Mouse (Mus musculus) liver, embryonic 11.5 days (tissue): ENCODE measurements around the gene Trim44. TPM values are rescaled to one million over a fixed set of nuclear protein-coding genes. Genes with fewer than 3 reads are reported as not detected.

ENCODE experiments used
- ATAC-seq: fragments of 200-750 bp; cut with Nextera tagmentation; replicated peaks from 2 replicates; pipeline ENCODE4 v1.8.0; 2017; ENCODE audit warnings: moderate number of reproducible peaks, mild to moderate bottlenecking, moderate TSS enrichment, moderate library complexity; ENCODE audit not compliant: low FRiP score
- DNase-seq: peaks from one replicate; pipeline ENCODE4 v3.0.0-alpha.2; 2017; ENCODE audit warnings: low spot score
- H3K27ac ChIP-seq: fragments of 300-500 bp; sonication (generic); 2 replicates; pipeline ENCODE4 v1.5.1; 2014; ENCODE audit warnings: mild to moderate bottlenecking, low read depth, low read length, control low read depth
- H3K27me3 ChIP-seq: fragments of 300-500 bp; sonication (generic); replicated peaks from 2 replicates; pipeline ENCODE4 v1.6.1; 2014; ENCODE audit warnings: low read length, mixed read lengths; ENCODE audit not compliant: control insufficient read depth, insufficient read depth
- H3K36me3 ChIP-seq: fragments of 300-500 bp; sonication (generic); 2 replicates; pipeline ENCODE4 v1.6.1; 2014; ENCODE audit warnings: mild to moderate bottlenecking, low read length, moderate library complexity, mixed read lengths; ENCODE audit not compliant: control insufficient read depth, insufficient read depth
- H3K4me1 ChIP-seq: fragments of 300-500 bp; sonication (generic); replicated peaks from 2 replicates; pipeline ENCODE4 v1.6.1; 2014; ENCODE audit warnings: low read length, mixed read lengths; ENCODE audit not compliant: control insufficient read depth, insufficient read depth
- H3K4me2 ChIP-seq: fragments of 300-500 bp; sonication (generic); 2 replicates; pipeline ENCODE4 v1.6.1; 2014; ENCODE audit warnings: mild to moderate bottlenecking, control low read depth, moderate library complexity
- H3K4me3 ChIP-seq: fragments of 300-500 bp; sonication (generic); 2 replicates; pipeline ENCODE4 v1.5.1; 2014; ENCODE audit warnings: low read depth, low read length, control low read depth
- H3K9ac ChIP-seq: fragments of 300-500 bp; sonication (generic); 2 replicates; pipeline ENCODE4 v1.6.1; 2014; ENCODE audit warnings: low read depth, low read length, control low read depth
- H3K9me3 ChIP-seq: fragments of 300-500 bp; sonication (generic); 2 replicates; pipeline ENCODE4 v1.6.1; 2016; ENCODE audit warnings: low read length, inconsistent platforms, mixed read lengths; ENCODE audit not compliant: control insufficient read depth
- WGBS: fragments of 180-500 bp; shearing (Covaris S2); extraction: QIAGEN DNeasy Blood & Tissue Kit; methylation state at CpG from one replicate; pipeline ENCODE4 v1.1.7; 2014; 5-methylcytosine and 5-hydroxymethylcytosine counted together
- polyA plus RNA-seq: library from polyadenylated mRNA; unstranded; fragments of >200 nt; fragmentation: Nextera tagmentation; extraction: Ambion mirVana; gene quantifications from 2 replicates; pipeline ENCODE4 v1.2.1, GENCODE M21; 2014

Gene Trim44
- polyA plus RNA-seq, 1 experiment from 2014 or later: 23.1 TPM

DNA sequence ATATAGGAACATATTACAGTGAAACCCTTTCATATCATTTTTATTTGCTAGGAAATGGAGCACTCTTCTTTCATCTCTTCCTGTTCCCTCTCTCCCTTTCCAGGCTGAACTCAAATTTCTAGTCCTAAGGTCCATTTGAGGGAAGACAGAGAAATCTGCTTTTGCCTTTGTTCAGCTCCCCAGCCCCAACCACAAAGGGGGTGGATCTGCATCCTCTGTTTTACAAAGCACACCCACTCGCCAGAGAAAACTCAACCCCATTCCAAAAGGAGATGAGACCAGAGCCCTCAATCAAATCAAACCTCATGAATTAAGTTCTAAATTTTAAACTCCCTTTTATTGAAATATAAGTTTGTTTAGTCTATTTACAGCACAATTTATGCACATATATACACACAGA is 41.4 kb upstream of the Trim44 start:
- Histone ChIP-seq H3K9me3 (no peaks in the 10 kb centered on the region), H3K4me3 (no peak overlapping the region), H3K27me3 (peaks cover 30% of the 10 kb centered on the region), H3K4me1 (peaks cover 10% of the 10 kb centered on the region; the same call in 1 of the 2 replicates), H3K9ac (no peak overlapping the region), H3K36me3 (no peaks in the 10 kb centered on the region), H3K4me2 (no peak overlapping the region), H3K27ac (no peak overlapping the region)
- no peak for ATAC-seq
- 41% methylated on average over 1 of the region's 1 CpGs for WGBS
- no peak for DNase-seq

GRCm38 (mm10) chr2:102447831-102448230 is 40.2 kb upstream of the Trim44 start:
- Histone ChIP-seq H3K9me3 (no peaks in the 10 kb centered on the region), H3K4me3 (no peak overlapping the region), H3K27ac (no peak overlapping the region), H3K9ac (no peak overlapping the region), H3K36me3 (no peaks in the 10 kb centered on the region), H3K4me1 (peaks cover 10% of the 10 kb centered on the region; the same call in 1 of the 2 replicates), H3K27me3 (peaks cover 26% of the 10 kb centered on the region), H3K4me2 (no peak overlapping the region)
- 90% methylated on average over 7 of the region's 7 CpGs for WGBS
- DNase-seq (no peak), ATAC-seq (no peak)

DNA sequence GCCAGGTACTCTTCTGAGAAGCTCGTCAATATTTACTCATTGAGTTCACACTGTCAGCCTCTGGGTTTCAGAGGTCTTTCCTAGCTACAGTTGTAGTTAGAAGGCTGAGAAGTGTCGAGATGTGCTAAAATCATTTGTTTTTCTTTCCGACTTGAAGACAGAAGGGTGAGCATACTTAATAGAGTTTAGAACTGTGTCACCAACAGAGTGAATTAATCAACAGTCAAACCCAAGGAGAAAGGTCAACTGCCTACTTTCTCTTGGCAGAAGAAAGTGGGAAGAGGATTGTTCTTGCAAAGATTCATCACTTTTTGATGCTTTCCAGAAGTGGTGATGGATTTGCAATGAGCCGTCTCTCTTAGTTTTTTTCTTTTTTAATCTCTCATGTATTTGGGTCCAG is 39.2 kb upstream of the Trim44 start:
- no peak overlapping the region for H3K9ac ChIP-seq
- H3K27me3 ChIP-seq: peaks cover 23% of the 10 kb centered on the region
- no peak overlapping the region for H3K4me3 ChIP-seq
- H3K27ac ChIP-seq: no peak overlapping the region
- WGBS: 66% methylated on average over 4 of the region's 4 CpGs
- H3K9me3 ChIP-seq: no peaks in the 10 kb centered on the region
- no peak overlapping the region for H3K4me2 ChIP-seq
- H3K36me3 ChIP-seq: no peaks in the 10 kb centered on the region
- no peak for DNase-seq
- no peak for ATAC-seq
- H3K4me1 ChIP-seq: peaks cover 10% of the 10 kb centered on the region; the same call in 1 of the 2 replicates

- H3K9me3 ChIP-seq: no peaks in the 10 kb centered on the region
- no peaks in the 10 kb centered on the region for H3K36me3 ChIP-seq
- H3K4me1 ChIP-seq: no peaks in the 10 kb centered on the region
- no peaks in the 10 kb centered on the region for H3K27me3 ChIP-seq
- H3K4me3 ChIP-seq: no peak overlapping the region
- H3K27ac ChIP-seq: no peak overlapping the region
- no peak overlapping the region for H3K9ac ChIP-seq
- DNase-seq (no peak), ATAC-seq (no peak)
- 56% methylated on average over 8 of the region's 8 CpGs for WGBS
- no peak overlapping the region for H3K4me2 ChIP-seq
These were observed 29.9 kb upstream of the Trim44 start for GRCm38 (mm10) chr2:102437357-102438030.

- Histone ChIP-seq H3K4me3 (no peak overlapping the region), H3K4me2 (no peak overlapping the region), H3K9ac (no peak overlapping the region), H3K27me3 (no peaks in the 10 kb centered on the region), H3K36me3 (no peaks in the 10 kb centered on the region), H3K27ac (no peak overlapping the region), H3K9me3 (no peaks in the 10 kb centered on the region), H3K4me1 (no peaks in the 10 kb centered on the region)
- ATAC-seq (no peak), DNase-seq (no peak)
- 88% methylated on average over 1 of the region's 1 CpGs for WGBS
These were observed 26.3 kb upstream of the Trim44 start for GRCm38 (mm10) chr2:102433879-102434278.

- H3K4me3 ChIP-seq: no peak overlapping the region
- H3K9ac ChIP-seq: no peak overlapping the region
- H3K27ac ChIP-seq: no peak overlapping the region
- no peaks in the 10 kb centered on the region for H3K9me3 ChIP-seq
- WGBS: 50% methylated on average over 4 of the region's 4 CpGs
- DNase-seq (no peak), ATAC-seq (no peak)
- no peak overlapping the region for H3K4me2 ChIP-seq
- H3K27me3 ChIP-seq: no peaks in the 10 kb centered on the region
- H3K4me1 ChIP-seq: no peaks in the 10 kb centered on the region
- no peaks in the 10 kb centered on the region for H3K36me3 ChIP-seq
These were observed 23.5 kb upstream of the Trim44 start for GRCm38 (mm10) chr2:102431084-102431483.

DNA sequence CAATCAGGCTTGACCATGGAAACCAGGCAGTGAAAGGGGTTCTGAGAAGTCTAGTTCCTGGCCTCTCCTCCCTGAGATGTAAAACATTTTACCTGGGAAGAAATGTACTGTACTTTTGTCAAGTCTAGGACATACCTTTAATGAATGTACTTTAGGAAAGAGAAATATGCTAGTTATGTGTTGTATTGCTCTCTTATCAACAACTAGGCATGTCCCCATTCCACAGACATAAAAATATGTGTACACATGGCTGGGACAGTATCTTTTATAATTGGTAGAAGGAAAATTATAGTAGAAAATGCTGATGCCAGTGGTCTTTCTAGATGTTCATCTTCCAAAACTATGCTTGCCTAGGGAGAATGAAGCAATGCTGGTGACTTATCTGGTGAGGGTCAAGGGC is 20.3 kb upstream of the Trim44 start:
- Histone ChIP-seq H3K4me3 (no peak overlapping the region), H3K27ac (no peak overlapping the region), H3K4me1 (no peaks in the 10 kb centered on the region), H3K36me3 (no peaks in the 10 kb centered on the region), H3K9ac (no peak overlapping the region), H3K4me2 (no peak overlapping the region), H3K9me3 (no peaks in the 10 kb centered on the region), H3K27me3 (no peaks in the 10 kb centered on the region)
- ATAC-seq: no peak
- DNase-seq: no peak

- Histone ChIP-seq H3K4me1 (no peaks in the 10 kb centered on the region), H3K4me2 (no peak overlapping the region), H3K27ac (no peak overlapping the region), H3K9ac (no peak overlapping the region), H3K36me3 (no peaks in the 10 kb centered on the region), H3K27me3 (no peaks in the 10 kb centered on the region), H3K9me3 (no peaks in the 10 kb centered on the region), H3K4me3 (no peak overlapping the region)
- WGBS: 76% methylated on average over 3 of the region's 3 CpGs
- no peak for DNase-seq
- ATAC-seq: no peak
These were observed 18.8 kb upstream of the Trim44 start for GRCm38 (mm10) chr2:102426434-102426833.

DNA sequence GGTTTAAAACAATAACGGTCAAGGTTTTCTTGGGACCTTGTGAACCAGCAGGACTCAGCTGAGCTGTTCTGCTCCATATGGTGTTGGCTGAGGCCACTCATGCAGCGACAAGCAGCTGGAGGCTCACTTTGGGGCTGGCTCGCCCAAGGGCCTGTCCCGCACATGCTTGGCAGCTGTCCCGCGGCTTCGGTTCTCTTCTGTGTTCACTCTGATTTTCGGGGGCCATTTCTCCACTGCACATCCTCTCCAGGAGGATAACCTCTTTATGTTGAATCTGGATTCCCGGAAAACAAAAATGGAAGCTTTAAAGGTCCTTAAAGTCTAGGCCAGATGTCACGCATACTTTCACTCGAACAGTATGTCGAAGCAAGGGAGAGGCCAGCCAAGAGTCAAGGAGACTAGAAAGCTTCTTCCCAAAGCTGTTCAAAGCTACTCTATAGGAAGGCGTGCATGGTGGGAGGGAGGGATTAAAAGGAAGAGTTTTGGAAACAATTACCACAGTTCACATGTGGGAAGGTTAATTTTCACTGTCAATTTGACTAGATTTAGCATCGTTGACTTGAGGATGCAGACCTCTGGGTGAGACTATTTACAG is 8.6 kb upstream of the Trim44 start:
- H3K4me3 ChIP-seq: no peak overlapping the region
- no peak overlapping the region for H3K9ac ChIP-seq
- H3K27me3 ChIP-seq: no peaks in the 10 kb centered on the region
- no peaks in the 10 kb centered on the region for H3K36me3 ChIP-seq
- H3K27ac ChIP-seq: no peak overlapping the region
- no peak for DNase-seq
- no peaks in the 10 kb centered on the region for H3K9me3 ChIP-seq
- WGBS: 88% methylated on average over 14 of the region's 14 CpGs
- no peaks in the 10 kb centered on the region for H3K4me1 ChIP-seq
- ATAC-seq: no peak
- no peak overlapping the region for H3K4me2 ChIP-seq
